Mouse (Mus musculus): ENCODE data around the gene Rab43.

GRCm38 (mm10) chr6:87807735-87808440 is 4.1 kb downstream of the Rab43 start:
- no peak for TF ChIP-seq CTCF (IDR thresholded peaks at IDR 0.05; ENCODE audit: extremely low read depth, insufficient read length, insufficient replicate concordance, low read depth, low read length)
- no peak for TF ChIP-seq POLR2A (IDR thresholded peaks at IDR 0.05; ENCODE audit: low read depth, low read length)

Measured in small intestine, adult 2 months (tissue).